Mouse (Mus musculus) liver, embryonic 16.5 days (tissue): ENCODE measurements around the gene Tmem175. TPM values are rescaled to one million over a fixed set of nuclear protein-coding genes. Genes with fewer than 3 reads are reported as not detected.
A peak's percentile ranks its signal among the peaks of the same experiment; 100 is the strongest.
"Not testable (repeated sequence)": the region's sequence is repeated elsewhere in the genome, so short reads cannot be mapped to it uniquely, and the experiment has no call there.

Source experiments
- ATAC-seq: fragments of 200-750 bp; cut with Nextera tagmentation; 2 replicates; pipeline ENCODE4 v1.8.0; 2017; ENCODE audit warnings: low read depth, mild to moderate bottlenecking, moderate number of reproducible peaks, moderate library complexity
- H3K27ac ChIP-seq: fragments of 300-500 bp; sonication (generic); 2 replicates; pipeline ENCODE4 v1.5.1; 2014; ENCODE audit warnings: mild to moderate bottlenecking, low read length
- H3K27me3 ChIP-seq: fragments of 300-500 bp; sonication (generic); 2 replicates; pipeline ENCODE4 v1.6.1; 2014; ENCODE audit warnings: low read depth, low read length, mixed read lengths; ENCODE audit not compliant: control insufficient read depth, insufficient read depth
- H3K36me3 ChIP-seq: fragments of 300-500 bp; sonication (generic); 2 replicates; pipeline ENCODE4 v1.6.1; 2014; ENCODE audit warnings: mild to moderate bottlenecking; ENCODE audit not compliant: control insufficient read depth, insufficient read depth
- H3K4me1 ChIP-seq: fragments of 300-500 bp; sonication (generic); 2 replicates; pipeline ENCODE4 v1.6.1; 2014; ENCODE audit warnings: low read depth, low read length, mixed read lengths; ENCODE audit not compliant: control insufficient read depth
- H3K4me2 ChIP-seq: fragments of 300-500 bp; sonication (generic); 2 replicates; pipeline ENCODE4 v1.6.1; 2014; ENCODE audit warnings: low read depth, low read length, mixed read lengths
- H3K4me3 ChIP-seq: fragments of 300-500 bp; sonication (generic); 2 replicates; pipeline ENCODE4 v1.5.1; 2014; ENCODE audit warnings: low read depth, mild to moderate bottlenecking, low read length
- H3K9ac ChIP-seq: fragments of 300-500 bp; sonication (generic); 2 replicates; pipeline ENCODE4 v1.6.1; 2014; ENCODE audit warnings: low read depth, low read length
- H3K9me3 ChIP-seq: fragments of 300-500 bp; sonication (generic); replicated peaks from 2 replicates; pipeline ENCODE4 v1.6.1; 2016; ENCODE audit warnings: low read length; ENCODE audit not compliant: control insufficient read depth
- WGBS: fragments of 180-500 bp; shearing (Covaris S2); extraction: QIAGEN DNeasy Blood & Tissue Kit; methylation state at CpG from one replicate; pipeline ENCODE4 v1.1.7; 2014; ENCODE audit not compliant: insufficient replicate concordance; 5-methylcytosine and 5-hydroxymethylcytosine counted together
- polyA plus RNA-seq: library from polyadenylated mRNA; unstranded; fragments of >200 nt; fragmentation: Nextera tagmentation; extraction: Ambion mirVana; gene quantifications from 2 replicates; pipeline ENCODE4 v1.2.1, GENCODE M21; 2015

Gene Tmem175
- polyA plus RNA-seq, 1 experiment from 2014 or later: 10.8 TPM

DNA sequence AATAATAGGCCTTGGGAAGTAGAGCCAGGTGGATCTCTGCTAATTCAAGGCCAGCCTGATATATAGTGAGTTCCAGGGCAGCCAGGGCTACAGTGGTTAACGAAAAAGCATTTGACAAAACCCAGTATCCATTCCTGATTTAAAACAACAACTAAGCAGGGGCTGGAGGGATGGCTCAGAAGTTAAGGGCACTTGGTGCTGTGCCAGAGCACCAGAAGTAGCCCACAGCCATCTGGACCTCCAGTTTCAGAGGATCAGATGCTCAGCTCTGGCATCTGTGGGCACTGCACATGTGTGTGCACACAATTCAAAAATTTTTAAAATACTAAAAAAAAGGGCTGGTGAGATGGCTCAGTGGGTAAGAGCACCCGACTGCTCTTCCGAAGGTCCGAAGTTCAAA is 4.1 kb downstream of the Tmem175 start:
- no peak overlapping the region for H3K9ac ChIP-seq
- no peak overlapping the region for H3K27ac ChIP-seq
- H3K9me3 ChIP-seq: no peaks in the 10 kb centered on the region
- H3K4me1 ChIP-seq: peaks cover 10% of the 10 kb centered on the region
- no peak overlapping the region for H3K4me3 ChIP-seq
- ATAC-seq: no peak
- no peaks in the 10 kb centered on the region for H3K36me3 ChIP-seq
- no peak overlapping the region for H3K4me2 ChIP-seq
- 79% methylated on average over 4 of the region's 4 CpGs for WGBS
- no peaks in the 10 kb centered on the region for H3K27me3 ChIP-seq

DNA sequence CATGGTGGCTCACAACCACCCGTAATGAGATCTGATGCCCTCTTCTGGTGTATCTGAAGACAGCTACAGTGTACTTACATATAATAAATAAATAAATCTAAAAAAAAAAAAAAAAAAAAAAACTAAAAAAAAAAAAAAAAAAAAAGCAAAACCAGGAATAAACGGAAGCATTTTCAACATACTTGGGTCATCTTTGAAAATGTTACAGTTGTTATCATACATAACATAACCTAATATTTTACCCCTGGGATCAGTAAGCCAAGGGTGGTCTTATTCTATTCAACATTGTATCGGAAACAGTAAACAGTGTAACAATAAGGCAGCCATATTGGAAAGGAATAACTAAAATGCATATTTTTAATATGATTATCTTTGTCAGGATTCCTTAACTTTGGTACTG is 4.5 kb downstream of the Tmem175 start:
- not testable (repeated sequence) for H3K36me3 ChIP-seq, ATAC-seq, H3K9me3 ChIP-seq, H3K9ac ChIP-seq, H3K4me2 ChIP-seq, H3K27ac ChIP-seq, H3K27me3 ChIP-seq, H3K4me3 ChIP-seq, H3K4me1 ChIP-seq
- WGBS: 73% methylated on average over 2 of the region's 3 CpGs

DNA sequence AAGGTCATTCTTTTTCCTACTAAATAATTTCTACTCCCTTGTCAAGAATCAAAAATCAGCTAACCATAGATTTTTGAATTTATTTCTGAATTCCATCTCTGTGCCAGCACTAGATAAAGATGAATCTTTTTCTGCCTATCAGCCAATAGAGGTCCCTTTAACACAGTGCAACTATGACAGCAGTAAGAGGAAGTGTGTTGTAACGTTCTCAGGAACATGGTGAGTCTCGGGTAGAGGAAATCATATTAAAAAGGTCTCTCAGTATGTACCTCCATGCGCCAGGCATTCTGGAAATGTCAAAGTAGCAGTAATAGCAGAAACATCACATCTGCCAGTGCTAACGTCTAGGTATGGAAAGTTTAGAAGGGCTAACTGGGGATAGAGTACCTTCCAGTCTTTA is 6.6 kb downstream of the Tmem175 start:
- H3K4me3 ChIP-seq: no peak overlapping the region

DNA sequence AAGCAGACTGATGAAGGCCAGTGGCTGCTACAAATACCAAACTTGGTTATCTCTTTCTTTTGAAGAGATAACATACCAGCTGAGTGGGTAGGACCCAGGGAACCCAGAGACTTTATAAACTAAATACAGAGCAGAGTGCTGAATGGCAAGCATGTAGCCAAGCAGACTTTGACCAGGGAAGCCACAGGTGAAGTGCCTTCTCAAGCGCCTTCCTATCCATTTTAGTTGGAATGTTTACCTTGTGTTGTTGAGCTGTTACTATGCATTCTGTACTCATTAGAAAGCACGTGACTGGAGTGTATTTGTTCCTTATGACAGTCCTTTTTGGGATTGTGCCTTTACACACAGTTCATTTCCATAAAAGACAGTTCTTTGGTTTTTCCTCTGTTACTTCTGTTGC is 14.1 kb downstream of the Tmem175 start:
- Histone ChIP-seq H3K27ac (no peak overlapping the region), H3K4me2 (no peak overlapping the region), H3K27me3 (no peaks in the 10 kb centered on the region), H3K4me1 (no peaks in the 10 kb centered on the region; the same call in 1 of the 2 replicates), H3K9me3 (no peaks in the 10 kb centered on the region), H3K4me3 (no peak overlapping the region), H3K9ac (no peak overlapping the region), H3K36me3 (0 out of 2 replicates have a peak, but pooled peaks cover 4% of the 10 kb centered on the region)
- WGBS: 55% methylated on average over 2 of the region's 2 CpGs
- peak; percentile 52; the same call in 1 of the 2 replicates for ATAC-seq

More for the DNA sequence above, 6.6 kb downstream of the Tmem175 start:
- 34% methylated on average over 4 of the region's 4 CpGs for WGBS
- ATAC-seq: no peak
- no peaks in the 10 kb centered on the region for H3K27me3 ChIP-seq
- no peaks in the 10 kb centered on the region for H3K36me3 ChIP-seq
- H3K4me1 ChIP-seq: no peaks in the 10 kb centered on the region
- H3K9me3 ChIP-seq: no peaks in the 10 kb centered on the region
- H3K27ac ChIP-seq: no peak overlapping the region
- H3K4me2 ChIP-seq: no peak overlapping the region
- H3K9ac ChIP-seq: no peak overlapping the region

- no peaks in the 10 kb centered on the region for H3K9me3 ChIP-seq
- H3K4me2 ChIP-seq: no peak overlapping the region
- H3K36me3 ChIP-seq: peaks cover 4% of the 10 kb centered on the region; the same call in 1 of the 2 replicates
- H3K27ac ChIP-seq: no peak overlapping the region
- no peak overlapping the region for H3K9ac ChIP-seq
- no peaks in the 10 kb centered on the region for H3K27me3 ChIP-seq
- 86% methylated on average over 9 of the region's 9 CpGs for WGBS
- no peak overlapping the region for H3K4me3 ChIP-seq
- no peak for ATAC-seq
- H3K4me1 ChIP-seq: no peaks in the 10 kb centered on the region; the same call in 1 of the 2 replicates
Measured at GRCm38 (mm10) chr5:108645651-108646342, 16.2 kb downstream of the Tmem175 start.

DNA sequence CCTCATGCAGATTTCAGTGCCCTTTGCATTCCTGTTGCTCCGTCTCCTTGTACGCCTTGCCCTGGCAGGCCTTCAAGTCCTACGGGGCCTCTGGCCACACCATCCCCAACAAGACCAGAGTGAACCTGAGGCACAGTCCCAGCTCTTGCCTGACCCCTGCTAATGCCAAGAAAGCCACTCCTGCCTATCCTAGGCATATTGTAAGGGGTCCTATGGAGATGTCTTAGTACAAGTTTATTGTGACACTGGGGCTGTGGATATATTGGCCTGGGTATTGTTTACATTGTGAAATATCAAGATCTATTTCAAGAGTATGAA is 16.7 kb downstream of the Tmem175 start:
- Histone ChIP-seq H3K27me3 (no peaks in the 10 kb centered on the region), H3K4me1 (no peaks in the 10 kb centered on the region; the same call in 1 of the 2 replicates), H3K9me3 (no peaks in the 10 kb centered on the region), H3K27ac (no peak overlapping the region), H3K4me3 (no peak overlapping the region), H3K36me3 (peaks cover 4% of the 10 kb centered on the region; the same call in 1 of the 2 replicates), H3K9ac (no peak overlapping the region), H3K4me2 (no peak overlapping the region)
- ATAC-seq: no peak
- 75% methylated on average over 3 of the region's 3 CpGs for WGBS

DNA sequence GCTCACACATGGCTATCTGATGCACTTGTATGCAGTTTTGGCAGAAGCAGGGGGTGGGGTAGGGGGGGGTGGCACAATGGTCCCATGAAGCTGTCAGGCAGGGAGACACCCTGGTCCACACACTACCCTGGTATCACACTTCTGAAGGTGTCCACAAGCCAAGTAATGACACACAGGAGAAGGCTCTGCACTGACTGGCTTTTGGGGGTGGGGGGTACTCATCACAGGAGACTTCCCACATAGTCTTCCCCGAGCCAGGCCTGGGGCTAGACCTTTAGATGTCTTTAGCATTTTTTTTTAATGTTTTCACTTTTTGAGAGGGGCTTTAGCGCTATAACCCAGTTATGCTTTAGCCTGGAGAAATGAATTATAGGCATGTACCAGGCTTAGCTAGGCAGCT is 17.7 kb downstream of the Tmem175 start:
- H3K9me3 ChIP-seq: no peaks in the 10 kb centered on the region
- WGBS: 75% methylated on average over 2 of the region's 2 CpGs
- H3K4me1 ChIP-seq: no peaks in the 10 kb centered on the region; the same call in 1 of the 2 replicates
- H3K27me3 ChIP-seq: no peaks in the 10 kb centered on the region
- no peak overlapping the region for H3K27ac ChIP-seq
- no peak overlapping the region for H3K4me3 ChIP-seq
- H3K36me3 ChIP-seq: peaks cover 5% of the 10 kb centered on the region; the same call in 1 of the 2 replicates
- no peak overlapping the region for H3K4me2 ChIP-seq
- no peak for ATAC-seq
- no peak overlapping the region for H3K9ac ChIP-seq

DNA sequence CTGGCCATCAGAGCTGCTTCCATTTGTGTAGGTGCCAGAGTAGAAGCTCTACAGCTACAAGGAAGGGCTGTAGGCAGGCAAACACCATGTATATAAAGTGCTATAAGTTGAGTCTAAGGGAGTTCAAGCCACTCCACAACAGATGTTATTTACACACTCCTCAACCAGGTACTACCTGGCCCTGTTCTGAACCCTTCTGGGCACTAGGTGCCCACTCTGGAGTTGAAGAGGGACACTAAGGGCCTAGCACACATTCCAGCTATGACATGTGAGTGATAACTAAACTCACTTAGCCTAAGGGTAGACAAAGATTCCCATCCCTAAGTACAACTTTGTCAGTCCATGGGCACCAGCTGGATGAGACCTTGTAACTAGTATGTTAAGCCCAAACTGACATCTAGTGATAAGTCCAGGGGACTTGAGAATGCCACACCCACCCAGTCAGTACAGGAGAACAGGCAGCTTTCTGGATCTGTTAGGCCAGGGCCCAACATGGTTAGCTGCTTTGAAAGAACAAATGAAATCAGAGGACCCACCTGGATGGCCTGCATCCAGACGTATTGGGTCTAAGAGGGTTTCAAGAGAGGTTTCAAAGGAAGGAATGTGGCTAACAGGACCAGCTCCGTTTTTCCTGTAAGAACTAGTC is 18.4 kb downstream of the Tmem175 start:
- WGBS: 74% methylated on average over 2 of the region's 2 CpGs
- no peak for ATAC-seq
- no peak overlapping the region for H3K27ac ChIP-seq
- H3K4me1 ChIP-seq: no peaks in the 10 kb centered on the region; the same call in 1 of the 2 replicates
- H3K9me3 ChIP-seq: no peaks in the 10 kb centered on the region
- H3K27me3 ChIP-seq: no peaks in the 10 kb centered on the region
- peaks cover 6% of the 10 kb centered on the region; the same call in 1 of the 2 replicates for H3K36me3 ChIP-seq
- H3K4me3 ChIP-seq: no peak overlapping the region
- H3K9ac ChIP-seq: no peak overlapping the region
- no peak overlapping the region for H3K4me2 ChIP-seq

DNA sequence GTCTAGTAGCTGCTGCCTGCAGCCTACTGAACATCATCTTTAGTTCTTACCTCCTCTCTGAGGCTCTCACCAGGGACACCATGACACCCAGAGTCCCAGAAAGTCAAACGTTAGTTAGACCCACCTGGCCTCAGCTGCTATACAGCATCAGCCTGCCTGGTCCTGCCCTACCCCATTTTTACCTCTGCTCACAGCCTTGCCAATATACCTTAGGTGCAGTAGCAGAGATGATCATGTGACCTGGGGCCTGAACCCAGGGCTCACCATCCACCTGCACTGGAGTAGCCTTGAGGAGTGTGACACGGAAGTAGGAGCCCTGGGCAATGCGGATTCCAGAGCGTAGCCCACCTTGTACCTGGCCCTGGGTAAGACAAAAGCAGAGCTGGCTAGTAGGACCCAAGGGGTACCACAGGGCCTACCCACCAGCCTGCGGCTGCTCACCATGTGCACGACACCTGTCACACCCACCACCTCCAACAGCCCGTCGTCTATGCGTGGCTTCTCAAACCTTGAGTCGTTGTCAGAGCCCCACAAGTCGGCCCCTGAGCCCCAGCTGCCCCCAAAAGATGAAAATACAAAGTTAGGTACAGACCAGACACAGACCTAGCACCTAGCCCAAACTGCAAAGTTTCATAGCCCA is 19.5 kb downstream of the Tmem175 start:
- Histone ChIP-seq H3K36me3 (peaks cover 15% of the 10 kb centered on the region), H3K9ac (no peak overlapping the region), H3K4me2 (no peak overlapping the region), H3K27me3 (no peaks in the 10 kb centered on the region), H3K9me3 (no peaks in the 10 kb centered on the region), H3K4me3 (no peak overlapping the region), H3K27ac (no peak overlapping the region), H3K4me1 (no peaks in the 10 kb centered on the region)
- no peak for ATAC-seq
- 81% methylated on average over 11 of the region's 11 CpGs for WGBS
